Mouse (Mus musculus) hindbrain, embryonic 12.5 days (tissue): ENCODE results near the gene Xpo4. TPM values are rescaled to one million over a fixed set of nuclear protein-coding genes. Genes with fewer than 3 reads are reported as not detected.

Experiments used
- ATAC-seq: fragments of 200-750 bp; cut with Nextera tagmentation; 2 replicates; pipeline ENCODE4 v1.8.0; 2017; ENCODE audit warnings: moderate TSS enrichment; ENCODE audit not compliant: low FRiP score
- H3K27ac ChIP-seq: fragments of 300-500 bp; sonication (generic); 2 replicates; pipeline ENCODE4 v1.5.1; 2016; ENCODE audit warnings: mild to moderate bottlenecking
- H3K27me3 ChIP-seq: fragments of 300-500 bp; sonication (generic); 2 replicates; pipeline ENCODE4 v1.6.1; 2016; ENCODE audit warnings: mild to moderate bottlenecking
- H3K36me3 ChIP-seq: fragments of 300-500 bp; sonication (generic); 2 replicates; pipeline ENCODE4 v1.6.1; 2016; ENCODE audit warnings: mild to moderate bottlenecking
- H3K4me1 ChIP-seq: fragments of 300-500 bp; sonication (generic); 2 replicates; pipeline ENCODE4 v1.6.1; 2016
- H3K4me2 ChIP-seq: fragments of 300-500 bp; sonication (generic); replicated peaks from 2 replicates; pipeline ENCODE4 v1.6.1; 2016; ENCODE audit warnings: mild to moderate bottlenecking
- H3K4me3 ChIP-seq: fragments of 300-500 bp; sonication (generic); 2 replicates; pipeline ENCODE4 v1.5.1; 2016; ENCODE audit warnings: mild to moderate bottlenecking
- H3K9ac ChIP-seq: fragments of 300-500 bp; sonication (generic); 2 replicates; pipeline ENCODE4 v1.6.1; 2016; ENCODE audit warnings: mild to moderate bottlenecking, moderate library complexity
- H3K9me3 ChIP-seq: fragments of 300-500 bp; sonication (generic); replicated peaks from 2 replicates; pipeline ENCODE4 v1.6.1; 2016; ENCODE audit warnings: mild to moderate bottlenecking
- WGBS: fragments of 180-500 bp; shearing (Covaris S2); methylation state at CpG from one replicate; pipeline ENCODE4 v1.1.7; 2016; 5-methylcytosine and 5-hydroxymethylcytosine counted together
- polyA plus RNA-seq: library from polyadenylated mRNA; unstranded; fragments of >200 nt; fragmentation: Nextera tagmentation; extraction: Ambion mirVana; gene quantifications from 2 replicates; pipeline ENCODE4 v1.2.1, GENCODE M21; 2016

Gene Xpo4
- 24.4 and 24.8 TPM in 2 replicates for polyA plus RNA-seq

GRCm38 (mm10) chr14:57664822-57665627 is at the start of gene Xpo4:
Gene Xpo4, minus strand, starts transcription at chr14:57665430.
- peak within 1 kb of the TSS; percentile 90 for H3K9ac ChIP-seq
- no peaks in the 10 kb centered on the region for H3K9me3 ChIP-seq
- peak within 1 kb of the TSS; percentile 97 for H3K27ac ChIP-seq
- H3K4me2 ChIP-seq: peak within 1 kb of the TSS; percentile 93
- no peaks in the 10 kb centered on the region for H3K36me3 ChIP-seq
- WGBS: under 1% methylated on average over 72 of the region's 80 CpGs
- H3K27me3 ChIP-seq: no peaks in the 10 kb centered on the region
- H3K4me1 ChIP-seq: peaks cover 13% of the 10 kb centered on the region
- H3K4me3 ChIP-seq: peak within 1 kb of the TSS; percentile 86
- ATAC-seq: peak; percentile 97

GRCm38 (mm10) chr14:57712884-57713283 is 47.7 kb upstream of the Xpo4 start:
- H3K9ac ChIP-seq: no peak overlapping the region
- no peak overlapping the region for H3K4me2 ChIP-seq
- WGBS: 94% methylated on average over 1 of the region's 1 CpGs
- no peaks in the 10 kb centered on the region for H3K27me3 ChIP-seq
- no peaks in the 10 kb centered on the region for H3K36me3 ChIP-seq
- peaks cover 12% of the 10 kb centered on the region for H3K4me1 ChIP-seq
- H3K4me3 ChIP-seq: no peak overlapping the region
- H3K27ac ChIP-seq: no peak overlapping the region
- H3K9me3 ChIP-seq: no peaks in the 10 kb centered on the region
- no peak for ATAC-seq

- H3K27ac ChIP-seq: no peak overlapping the region
- no peak overlapping the region for H3K4me3 ChIP-seq
- no peaks in the 10 kb centered on the region for H3K27me3 ChIP-seq
- 94% methylated on average over 6 of the region's 6 CpGs for WGBS
- H3K4me1 ChIP-seq: peaks cover 21% of the 10 kb centered on the region
- no peaks in the 10 kb centered on the region for H3K36me3 ChIP-seq
- H3K4me2 ChIP-seq: no peak overlapping the region
- no peak overlapping the region for H3K9ac ChIP-seq
- no peak for ATAC-seq
- no peaks in the 10 kb centered on the region for H3K9me3 ChIP-seq
Measured at GRCm38 (mm10) chr14:57711059-57711458, 45.8 kb upstream of the Xpo4 start.

- H3K4me1 ChIP-seq: peaks cover 21% of the 10 kb centered on the region
- WGBS: 31% methylated on average over 10 of the region's 10 CpGs
- H3K9me3 ChIP-seq: no peaks in the 10 kb centered on the region
- H3K36me3 ChIP-seq: no peaks in the 10 kb centered on the region
- H3K9ac ChIP-seq: no peak overlapping the region
- ATAC-seq: peak; percentile 62
- H3K4me3 ChIP-seq: no peak overlapping the region
- no peaks in the 10 kb centered on the region for H3K27me3 ChIP-seq
- no peak overlapping the region for H3K4me2 ChIP-seq
- no peak overlapping the region for H3K27ac ChIP-seq
Measured at GRCm38 (mm10) chr14:57709171-57709570, 43.9 kb upstream of the Xpo4 start.

- H3K4me1 ChIP-seq: peaks cover 21% of the 10 kb centered on the region
- H3K27ac ChIP-seq: no peak overlapping the region
- no peaks in the 10 kb centered on the region for H3K36me3 ChIP-seq
- H3K9ac ChIP-seq: no peak overlapping the region
- WGBS: 85% methylated on average over 7 of the region's 7 CpGs
- no peak for ATAC-seq
- no peak overlapping the region for H3K4me3 ChIP-seq
- H3K4me2 ChIP-seq: no peak overlapping the region
- H3K9me3 ChIP-seq: no peaks in the 10 kb centered on the region
- H3K27me3 ChIP-seq: no peaks in the 10 kb centered on the region
Measured at GRCm38 (mm10) chr14:57708580-57708979, 43.4 kb upstream of the Xpo4 start.

GRCm38 (mm10) chr14:57707100-57707893 is 42.1 kb upstream of the Xpo4 start:
- peak overlapping the region; percentile 41 for H3K27ac ChIP-seq
- H3K4me3 ChIP-seq: no peak overlapping the region
- ATAC-seq: no peak
- peak overlapping the region; percentile 23; the same call in 1 of the 2 replicates for H3K9ac ChIP-seq
- H3K4me2 ChIP-seq: peak overlapping the region; percentile 9; the same call in 1 of the 2 replicates
- no peaks in the 10 kb centered on the region for H3K9me3 ChIP-seq
- H3K4me1 ChIP-seq: peaks cover 21% of the 10 kb centered on the region
- H3K36me3 ChIP-seq: 0 out of 2 replicates have a peak, but pooled peaks cover 2% of the 10 kb centered on the region
- 44% methylated on average over 18 of the region's 18 CpGs for WGBS
- H3K27me3 ChIP-seq: no peaks in the 10 kb centered on the region

GRCm38 (mm10) chr14:57706760-57707099 is 41.5 kb upstream of the Xpo4 start:
- no peak overlapping the region for H3K4me3 ChIP-seq
- H3K27ac ChIP-seq: 0 out of 2 replicates have a peak overlapping the region, but pooled peaks have one; percentile 40
- ATAC-seq: no peak
- H3K36me3 ChIP-seq: 0 out of 2 replicates have a peak, but pooled peaks cover 2% of the 10 kb centered on the region
- no peak overlapping the region for H3K9ac ChIP-seq
- H3K27me3 ChIP-seq: no peaks in the 10 kb centered on the region
- no peak overlapping the region for H3K4me2 ChIP-seq
- H3K4me1 ChIP-seq: peaks cover 21% of the 10 kb centered on the region
- H3K9me3 ChIP-seq: no peaks in the 10 kb centered on the region
- WGBS: 76% methylated on average over 4 of the region's 4 CpGs

GRCm38 (mm10) chr14:57705759-57706158 is 40.5 kb upstream of the Xpo4 start:
- H3K9ac ChIP-seq: no peak overlapping the region
- 0 out of 2 replicates have a peak, but pooled peaks cover 2% of the 10 kb centered on the region for H3K36me3 ChIP-seq
- no peak overlapping the region for H3K4me3 ChIP-seq
- peaks cover 23% of the 10 kb centered on the region for H3K4me1 ChIP-seq
- ATAC-seq: no peak
- no peaks in the 10 kb centered on the region for H3K9me3 ChIP-seq
- no peak overlapping the region for H3K27ac ChIP-seq
- H3K4me2 ChIP-seq: no peak overlapping the region
- 88% methylated on average over 4 of the region's 4 CpGs for WGBS
- no peaks in the 10 kb centered on the region for H3K27me3 ChIP-seq

- Histone ChIP-seq H3K27me3 (no peaks in the 10 kb centered on the region), H3K36me3 (peaks cover 7% of the 10 kb centered on the region), H3K27ac (no peak overlapping the region), H3K9ac (no peak overlapping the region), H3K4me3 (no peak overlapping the region), H3K4me1 (peaks cover 23% of the 10 kb centered on the region), H3K9me3 (no peaks in the 10 kb centered on the region), H3K4me2 (no peak overlapping the region)
- 91% methylated on average over 4 of the region's 4 CpGs for WGBS
- no peak for ATAC-seq
Measured at GRCm38 (mm10) chr14:57705075-57705474, 39.8 kb upstream of the Xpo4 start.

GRCm38 (mm10) chr14:57701915-57702477 is 36.8 kb upstream of the Xpo4 start:
- Histone ChIP-seq H3K4me1 (peaks cover 3% of the 10 kb centered on the region; the same call in 1 of the 2 replicates), H3K9me3 (no peaks in the 10 kb centered on the region), H3K4me3 (no peak overlapping the region), H3K27me3 (no peaks in the 10 kb centered on the region), H3K27ac (peak overlapping the region; percentile 30), H3K36me3 (peaks cover 29% of the 10 kb centered on the region), H3K9ac (no peak overlapping the region), H3K4me2 (no peak overlapping the region)
- peak; percentile 67 for ATAC-seq
- WGBS: 54% methylated on average over 12 of the region's 12 CpGs

GRCm38 (mm10) chr14:57699461-57699970 is 34.3 kb upstream of the Xpo4 start:
- Histone ChIP-seq H3K4me3 (no peak overlapping the region), H3K4me1 (peaks cover 2% of the 10 kb centered on the region; the same call in 1 of the 2 replicates), H3K9ac (no peak overlapping the region), H3K36me3 (peaks cover 51% of the 10 kb centered on the region), H3K27me3 (no peaks in the 10 kb centered on the region), H3K9me3 (no peaks in the 10 kb centered on the region), H3K4me2 (no peak overlapping the region), H3K27ac (no peak overlapping the region)
- 96% methylated on average over 32 of the region's 33 CpGs for WGBS
- no peak for ATAC-seq

GRCm38 (mm10) chr14:57699016-57699415 is 33.8 kb upstream of the Xpo4 start:
- Histone ChIP-seq H3K27me3 (no peaks in the 10 kb centered on the region), H3K4me3 (no peak overlapping the region), H3K4me2 (no peak overlapping the region), H3K4me1 (peaks cover 2% of the 10 kb centered on the region; the same call in 1 of the 2 replicates), H3K36me3 (peaks cover 56% of the 10 kb centered on the region), H3K27ac (no peak overlapping the region), H3K9ac (no peak overlapping the region), H3K9me3 (no peaks in the 10 kb centered on the region)
- 93% methylated on average over 10 of the region's 10 CpGs for WGBS
- no peak for ATAC-seq
